Comparison of ENCODE assay signal across 16 mouse cellular contexts in the genomic region with DNA sequence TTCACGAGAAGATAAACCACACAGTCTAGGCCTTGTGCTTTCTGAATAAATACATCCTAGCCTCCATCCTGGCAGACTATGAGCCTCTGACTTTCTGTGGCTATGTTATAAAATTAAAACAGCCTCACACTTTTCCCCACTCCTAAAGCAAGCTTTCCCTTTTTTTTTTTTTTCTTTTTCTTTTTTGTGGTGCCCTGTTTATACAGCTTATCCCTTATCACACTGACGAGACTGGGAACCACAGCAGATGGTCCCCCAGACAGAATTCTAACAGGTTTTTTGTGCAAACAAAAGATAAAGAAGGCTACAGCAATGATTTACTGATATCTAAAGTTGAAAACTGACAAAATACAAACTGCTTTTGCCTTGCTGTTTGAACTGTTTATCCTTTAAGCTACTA. TPM values are rescaled to one million over a fixed set of nuclear protein-coding genes. Genes with fewer than 3 reads are reported as not detected.
DNase-seq lines count a peak whose midpoint lies in the region; ATAC-seq and TF ChIP-seq lines count a peak whose summit lies in the region.
"Had no signal": no experiment of that assay in that cellular context is flagged by ENCODE, and none has a peak within 500 bp of the region (broad histone marks: within the 10 kb centered on the region; RNA-seq: fewer than 3 reads in every experiment).

No protein-coding gene starts in this region.

- H3K9ac ChIP-seq in liver, embryonic 11.5 days (ENCODE audit: low read depth, low read length) = no peak overlapping the region
- H3K9ac ChIP-seq in forebrain, embryonic 12.5 days = no peak overlapping the region
- no peak overlapping the region for H3K9ac ChIP-seq in liver, postnatal 0 days (replicated peaks)
- no peak overlapping the region for H3K9ac ChIP-seq in kidney, embryonic 14.5 days (ENCODE audit: low read depth, low read length)
- H3K9ac ChIP-seq: heart, embryonic 12.5 days; hindbrain, embryonic 12.5 days had no signal

- H3K27me3 ChIP-seq in liver, embryonic 11.5 days (replicated peaks; ENCODE audit: control insufficient read depth, insufficient read depth, low read length) = no peaks in the 10 kb centered on the region
- no peaks in the 10 kb centered on the region for H3K27me3 ChIP-seq in G1E (ENCODE audit: insufficient read depth, low read length)
- H3K27me3 ChIP-seq in forebrain, embryonic 12.5 days = no peaks in the 10 kb centered on the region
- no peaks in the 10 kb centered on the region for H3K27me3 ChIP-seq in liver, postnatal 0 days (ENCODE audit: insufficient read depth, low read length)
- H3K27me3 ChIP-seq in kidney, embryonic 14.5 days (ENCODE audit: control insufficient read depth, insufficient read depth, low read length) = no peaks in the 10 kb centered on the region
- H3K27me3 ChIP-seq: heart, embryonic 12.5 days; hindbrain, embryonic 12.5 days had no signal

- no peak for TF ChIP-seq CTCF in G1E (IDR thresholded peaks at IDR 0.05; ENCODE audit: low read depth, low read length)
- no peak for TF ChIP-seq CTCF in liver, postnatal 0 days (IDR thresholded peaks at IDR 0.05; ENCODE audit: low read depth)

- H3K27ac ChIP-seq in liver, embryonic 11.5 days (ENCODE audit: low read depth, low read length) = no peak overlapping the region
- H3K27ac ChIP-seq in forebrain, embryonic 12.5 days = 0 out of 2 replicates have a peak overlapping the region, but pooled peaks have one; percentile 8
- no peak overlapping the region for H3K27ac ChIP-seq in liver, postnatal 0 days (ENCODE audit: low read depth)
- no peak overlapping the region for H3K27ac ChIP-seq in kidney, embryonic 14.5 days (ENCODE audit: low read depth, low read length)
- H3K27ac ChIP-seq: embryonic facial prominence, embryonic 10.5 days; hindbrain, embryonic 12.5 days had no signal

- H3K4me3 ChIP-seq in liver, embryonic 11.5 days (ENCODE audit: low read depth, low read length) = no peak overlapping the region
- no peak overlapping the region for H3K4me3 ChIP-seq in G1E (ENCODE audit: low read depth, low read length)
- H3K4me3 ChIP-seq in forebrain, embryonic 12.5 days (replicated peaks) = no peak overlapping the region
- no peak overlapping the region for H3K4me3 ChIP-seq in liver, postnatal 0 days (ENCODE audit: low read depth, low read length)
- no peak overlapping the region for H3K4me3 ChIP-seq in kidney, embryonic 14.5 days (ENCODE audit: low read length)
- H3K4me3 ChIP-seq: embryonic facial prominence, embryonic 10.5 days; heart, embryonic 12.5 days; hindbrain, embryonic 12.5 days had no signal

- 36% methylated on average over 2 of the region's 2 CpGs for WGBS in liver, embryonic 11.5 days
- WGBS in forebrain, embryonic 12.5 days = 38% methylated on average over 2 of the region's 2 CpGs
- WGBS in liver, postnatal 0 days (ENCODE audit: insufficient replicate concordance) = 42% methylated on average over 2 of the region's 2 CpGs
- WGBS in kidney, embryonic 14.5 days = 68% methylated on average over 2 of the region's 2 CpGs

- H3K4me1 ChIP-seq in liver, embryonic 11.5 days (replicated peaks; ENCODE audit: control insufficient read depth, insufficient read depth, low read length) = peaks cover 15% of the 10 kb centered on the region
- H3K4me1 ChIP-seq in G1E (ENCODE audit: insufficient read depth, low read depth, low read length) = peaks cover 72% of the 10 kb centered on the region
- peaks cover 43% of the 10 kb centered on the region for H3K4me1 ChIP-seq in forebrain, embryonic 12.5 days
- peaks cover 5% of the 10 kb centered on the region; the same call in 1 of the 2 replicates for H3K4me1 ChIP-seq in liver, postnatal 0 days (ENCODE audit: insufficient read depth)
- no peaks in the 10 kb centered on the region for H3K4me1 ChIP-seq in kidney, embryonic 14.5 days (ENCODE audit: control insufficient read depth, insufficient read depth, low read length)

- no peaks in the 10 kb centered on the region for H3K36me3 ChIP-seq in liver, embryonic 11.5 days (ENCODE audit: control insufficient read depth, insufficient read depth, low read length)
- peaks cover 25% of the 10 kb centered on the region for H3K36me3 ChIP-seq in G1E (replicated peaks)
- no peaks in the 10 kb centered on the region for H3K36me3 ChIP-seq in forebrain, embryonic 12.5 days (replicated peaks)
- H3K36me3 ChIP-seq in liver, postnatal 0 days (replicated peaks; ENCODE audit: insufficient read depth, low read length) = no peaks in the 10 kb centered on the region
- no peaks in the 10 kb centered on the region for H3K36me3 ChIP-seq in kidney, embryonic 14.5 days (ENCODE audit: control insufficient read depth, insufficient read depth, low read length)
- H3K36me3 ChIP-seq: embryonic facial prominence, embryonic 10.5 days; heart, embryonic 12.5 days; hindbrain, embryonic 12.5 days had no signal

- no peak overlapping the region for H3K4me2 ChIP-seq in liver, embryonic 11.5 days
- no peak overlapping the region for H3K4me2 ChIP-seq in forebrain, embryonic 12.5 days
- no peak overlapping the region for H3K4me2 ChIP-seq in liver, postnatal 0 days (ENCODE audit: low read depth, low read length)
- H3K4me2 ChIP-seq in kidney, embryonic 14.5 days (replicated peaks; ENCODE audit: low read depth, low read length) = no peak overlapping the region
- H3K4me2 ChIP-seq: heart, embryonic 12.5 days; hindbrain, embryonic 12.5 days had no signal

- peak; percentile 86 for TF ChIP-seq EP300 in liver, postnatal 0 days (IDR thresholded peaks at IDR 0.05; ENCODE audit: low read depth)

- 0 out of 2 replicates have a peak, but pooled peaks have one; percentile 53 for ATAC-seq in liver, embryonic 11.5 days (replicated peaks; ENCODE audit: low FRiP score)
- peak; percentile 84 for ATAC-seq in G1E (ENCODE audit: extremely low read depth, insufficient number of reproducible peaks, low FRiP score, poor library complexity, severe bottlenecking)
- ATAC-seq in forebrain, embryonic 12.5 days (ENCODE audit: low FRiP score) = no peak
- ATAC-seq in liver, postnatal 0 days = no peak
- no peak for ATAC-seq in kidney, embryonic 14.5 days (ENCODE audit: low FRiP score, low TSS enrichment)

- H3K9me3 ChIP-seq in liver, embryonic 11.5 days (ENCODE audit: control insufficient read depth, low read length) = no peaks in the 10 kb centered on the region
- H3K9me3 ChIP-seq in G1E (replicated peaks) = no peaks in the 10 kb centered on the region
- H3K9me3 ChIP-seq in forebrain, embryonic 12.5 days = no peaks in the 10 kb centered on the region
- H3K9me3 ChIP-seq in liver, postnatal 0 days (ENCODE audit: low read length) = no peaks in the 10 kb centered on the region
- H3K9me3 ChIP-seq in kidney, embryonic 14.5 days (ENCODE audit: control insufficient read depth, low read length) = no peaks in the 10 kb centered on the region
- H3K9me3 ChIP-seq: embryonic facial prominence, embryonic 10.5 days; heart, embryonic 12.5 days; hindbrain, embryonic 12.5 days had no signal

- DNase-seq in liver, embryonic 11.5 days (ENCODE audit: low spot score) = no peak
- DNase-seq in liver (no peak), G1E (ENCODE audit: low spot score) (peak; percentile 38)
- no peak for DNase-seq in liver, postnatal 0 days
- no peak for DNase-seq in cerebellum, postnatal 4 days (ENCODE audit: low spot score in 2 of 2)
- DNase-seq in right cerebral cortex, postnatal 4 days = no peak
- DNase-seq: cerebellum, adult 8-10 months; gastrocnemius, postnatal 14 days; kidney, adult 9 months; lung, adult 18-20 months; thymus, postnatal 25 days had no signal

RNA-seq across cellular contexts. Expression of gene Cdkal1, which starts 29.0 kb away (rescaled TPM):
- 26.3 and 28.0 TPM in 2 replicates for polyA plus RNA-seq in liver, embryonic 11.5 days (2014; fragmentation: Nextera tagmentation; extraction: Ambion mirVana)
- total RNA-seq in G1E (2014; fragmentation: Nextera tagmentation) (35.6 and 64.7 TPM in 2 replicates), G1E (2017) (50.3 and 53.9 TPM in 2 replicates)
- polyA plus RNA-seq in G1E (2012) = 0.66 and 0.98 TPM in 2 replicates
- polyA plus RNA-seq in forebrain, embryonic 12.5 days (2016; fragmentation: Nextera tagmentation; extraction: Ambion mirVana) = 33.9 and 37.2 TPM in 2 replicates
- 6.4 and 8.7 TPM in 2 replicates for polyA plus RNA-seq in liver, postnatal 0 days (2015; fragmentation: Nextera tagmentation; extraction: Ambion mirVana)
- 29.6 and 35.9 TPM in 2 replicates for polyA plus RNA-seq in kidney, embryonic 14.5 days (2014; fragmentation: Nextera tagmentation; extraction: Ambion mirVana)

Comparison
In these comparisons a context has a peak if more than half of its experiments do, and no peak if none do; other contexts are left out.
1. ATAC-seq: peak in liver, embryonic 11.5 days (single experiment) and G1E (single experiment); none in forebrain, embryonic 12.5 days (single experiment), liver, postnatal 0 days (single experiment) and kidney, embryonic 14.5 days (single experiment).